Mouse (Mus musculus) right cerebral cortex, postnatal 36 days (tissue): Measurements from ENCODE around the gene Mogs.

ENCODE experiments used
- DNase-seq, 2 experiments: peaks; one replicate each; pipeline ENCODE4 v3.0.0; 2022; ENCODE audit warnings: low spot score in 2 of 2, mixed read lengths in 1 of 2

Gene Mogs

DNA sequence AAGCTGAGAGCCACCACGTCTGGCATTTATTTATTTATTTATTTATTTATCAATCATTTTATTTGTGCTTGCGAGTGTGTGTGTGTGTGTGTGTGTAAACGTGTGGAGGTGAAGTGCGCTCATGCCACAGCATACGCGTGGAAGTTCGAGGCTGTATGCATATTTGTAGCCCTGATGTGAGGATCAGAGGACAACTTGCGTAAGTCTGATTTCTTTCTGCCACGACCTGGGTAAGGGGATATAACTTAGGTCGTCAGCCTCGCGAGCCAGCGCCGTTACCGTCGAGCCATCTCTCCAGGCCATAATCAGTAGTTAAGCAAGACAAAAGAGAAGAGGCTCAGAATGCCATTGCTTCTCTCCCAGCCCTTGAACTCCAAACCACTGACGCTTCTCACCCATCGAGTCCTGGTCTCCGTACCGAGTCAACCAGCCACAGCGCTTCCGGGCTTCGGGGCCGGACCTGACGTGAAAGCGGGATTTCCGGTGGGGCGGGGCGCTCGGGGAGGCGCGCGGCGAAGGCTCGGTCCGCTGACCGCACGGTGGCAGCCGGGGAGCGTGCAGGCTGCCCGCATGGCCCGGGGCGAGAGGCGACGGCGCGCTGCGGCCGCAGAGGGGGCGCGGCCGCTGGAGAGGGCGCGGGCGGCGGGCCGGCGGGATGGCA lies at the start of gene Mogs:
TSS of gene Mogs (plus strand) at position 486 of the 661 bp plus-strand sequence.
- peak; percentile 86 to 90 for DNase-seq

- no peak for DNase-seq
Observed at GRCm38 (mm10) chr6:83065995-83066394, 49.3 kb upstream of the Mogs start.

GRCm38 (mm10) chr6:83066441-83066840 lies 48.9 kb upstream of the Mogs start:
- no peak for DNase-seq

DNA sequence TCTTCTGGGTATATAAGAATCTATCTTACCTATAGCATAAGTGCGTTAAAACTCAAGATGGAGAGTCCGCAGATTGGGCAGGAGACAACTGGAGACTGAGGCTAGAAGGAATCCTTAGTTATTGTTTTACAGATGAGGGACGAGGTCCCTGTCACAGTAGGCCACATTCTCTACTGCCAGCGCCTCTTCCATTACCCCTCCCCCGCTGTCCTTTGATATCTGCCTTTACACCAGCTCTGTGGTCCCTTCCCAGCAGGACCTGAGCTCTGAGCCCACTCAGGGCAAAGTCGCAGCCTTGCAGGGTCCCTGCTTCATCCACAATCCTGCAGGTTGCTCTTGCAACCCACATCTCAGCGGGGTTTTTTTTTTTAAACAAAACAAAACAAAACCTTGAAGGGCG lies 47.1 kb upstream of the Mogs start:
- no peak for DNase-seq

DNA sequence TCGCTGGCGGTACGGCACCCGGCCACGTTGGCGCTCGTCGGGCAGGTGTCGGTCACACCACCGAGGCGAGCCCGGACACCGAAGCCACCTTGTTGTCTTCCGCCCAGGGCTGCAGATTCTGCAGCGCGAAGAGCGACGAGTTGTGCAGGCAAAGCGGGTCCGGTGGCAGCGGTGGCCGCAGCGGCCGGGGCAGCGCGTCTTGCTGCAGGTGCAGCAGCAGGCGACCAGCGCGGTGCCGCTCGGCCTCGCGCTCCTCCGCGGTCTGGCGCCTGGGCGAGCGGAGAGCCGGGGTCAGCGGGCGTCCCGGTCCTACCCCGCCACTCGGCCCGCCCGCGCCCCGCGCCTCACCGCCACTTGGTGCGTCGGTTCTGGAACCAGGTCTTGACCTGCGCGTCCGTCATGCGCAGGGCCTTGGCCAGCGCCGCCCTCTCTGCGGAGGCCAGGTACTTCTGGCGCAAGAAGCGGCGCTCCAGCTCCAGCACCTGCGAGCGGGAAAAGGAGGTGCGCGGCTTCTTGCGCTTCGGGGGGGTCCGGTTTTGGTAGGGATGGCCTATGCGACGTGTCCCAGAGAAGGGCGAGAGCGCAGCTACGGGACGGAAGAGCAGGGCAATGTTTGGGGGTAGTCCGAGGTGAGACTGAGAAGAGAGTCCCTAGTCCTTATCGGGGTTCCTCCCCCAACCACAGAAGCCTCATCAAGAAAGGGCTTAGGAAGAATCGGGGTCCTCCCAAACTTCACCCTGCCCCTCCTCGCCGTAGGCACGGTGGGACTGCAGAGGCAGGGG lies 46.4 kb upstream of the Mogs start:
- DNase-seq, result no peak

GRCm38 (mm10) chr6:83069488-83070246 lies 45.6 kb upstream of the Mogs start:
- DNase-seq, result no peak

DNA sequence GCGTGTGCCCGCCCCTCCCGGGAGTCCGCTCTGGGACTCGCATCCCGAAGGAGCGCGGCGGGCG lies 45.2 kb upstream of the Mogs start, which contains the start of gene Tlx2:
TSS of gene Tlx2 (minus strand) at position 47 of the 64 bp plus-strand sequence.
- no peak for DNase-seq

- no peak for DNase-seq
Observed at GRCm38 (mm10) chr6:83070311-83071219, 44.7 kb upstream of the Mogs start.

DNA sequence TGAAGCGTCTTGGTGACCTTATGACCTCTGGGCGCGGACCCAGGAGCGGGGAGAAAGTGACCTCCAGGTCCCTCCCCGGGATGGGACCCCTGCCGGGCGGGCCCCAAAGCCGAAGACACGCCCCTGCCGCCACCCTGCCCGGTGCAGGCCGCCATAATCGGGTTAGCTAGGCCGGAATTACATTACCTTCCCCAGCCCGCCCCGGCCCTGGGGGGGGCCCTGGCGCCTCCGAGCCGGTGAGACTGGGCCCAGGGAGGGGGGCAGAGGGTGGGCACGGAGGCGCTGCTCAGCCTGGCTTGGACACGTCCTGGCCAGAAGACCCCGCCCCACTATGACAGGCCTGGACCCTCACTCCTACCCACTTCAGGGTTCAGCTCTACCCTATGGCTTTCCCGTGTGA lies 44.1 kb upstream of the Mogs start:
- no peak for DNase-seq

DNA sequence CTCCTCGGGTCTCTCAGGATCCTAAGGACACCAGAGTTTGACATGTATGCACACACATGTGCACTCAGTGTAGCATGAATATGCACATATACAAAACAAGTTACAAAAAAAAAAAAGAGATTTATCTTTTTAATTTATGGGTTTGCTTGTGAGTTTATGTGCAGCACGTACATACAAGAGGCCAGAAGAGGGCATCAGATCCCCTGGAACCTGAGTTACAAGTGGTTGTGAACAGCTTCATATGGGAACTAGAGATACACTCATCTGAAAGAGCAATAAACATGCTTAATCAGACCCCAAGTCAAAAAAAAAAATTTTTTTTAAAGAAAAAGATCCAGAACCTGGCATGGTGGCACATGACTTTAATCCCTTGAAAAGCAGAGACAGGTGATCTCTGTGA lies 40.3 kb upstream of the Mogs start:
- DNase-seq, result no peak

DNA sequence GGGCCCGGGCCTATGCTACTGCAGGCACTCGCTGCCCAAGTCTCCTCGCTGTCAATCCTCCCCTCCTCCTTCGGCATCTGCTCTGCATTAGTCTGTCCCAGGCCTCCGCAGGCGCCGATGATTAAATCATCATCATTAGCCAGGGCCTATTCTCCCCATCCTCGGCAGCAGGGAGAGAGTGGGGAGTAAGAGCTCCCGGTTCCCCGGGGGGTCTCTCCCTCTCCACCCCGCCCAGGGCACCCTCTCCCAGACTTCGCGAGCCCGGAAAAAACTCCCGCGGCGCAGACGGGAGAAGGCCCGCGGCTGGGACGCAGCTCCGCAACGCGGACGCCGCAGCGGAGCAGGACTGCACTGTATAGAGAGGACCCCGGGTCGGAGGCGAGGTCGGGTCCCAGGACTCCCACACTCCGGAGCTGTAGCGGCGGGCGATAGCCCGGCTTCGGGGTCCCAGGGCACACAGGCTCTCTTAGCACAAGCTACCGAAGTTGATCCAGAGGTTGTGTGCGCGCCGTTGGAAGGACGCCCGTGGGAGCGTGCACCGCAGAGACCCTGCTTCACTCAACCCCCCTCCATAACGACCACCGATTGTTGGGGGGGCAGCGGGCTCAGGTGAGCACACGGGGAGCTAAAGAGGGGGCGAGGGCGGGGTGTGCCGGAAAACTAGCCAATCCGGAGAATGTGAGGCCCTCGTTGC lies 37.5 kb upstream of the Mogs start, which contains the start of gene Pcgf1:
TSS of gene Pcgf1 (plus strand) at position 240 of the 694 bp plus-strand sequence.
- peak in 1 of 2 experiments; percentile 16 for DNase-seq

DNA sequence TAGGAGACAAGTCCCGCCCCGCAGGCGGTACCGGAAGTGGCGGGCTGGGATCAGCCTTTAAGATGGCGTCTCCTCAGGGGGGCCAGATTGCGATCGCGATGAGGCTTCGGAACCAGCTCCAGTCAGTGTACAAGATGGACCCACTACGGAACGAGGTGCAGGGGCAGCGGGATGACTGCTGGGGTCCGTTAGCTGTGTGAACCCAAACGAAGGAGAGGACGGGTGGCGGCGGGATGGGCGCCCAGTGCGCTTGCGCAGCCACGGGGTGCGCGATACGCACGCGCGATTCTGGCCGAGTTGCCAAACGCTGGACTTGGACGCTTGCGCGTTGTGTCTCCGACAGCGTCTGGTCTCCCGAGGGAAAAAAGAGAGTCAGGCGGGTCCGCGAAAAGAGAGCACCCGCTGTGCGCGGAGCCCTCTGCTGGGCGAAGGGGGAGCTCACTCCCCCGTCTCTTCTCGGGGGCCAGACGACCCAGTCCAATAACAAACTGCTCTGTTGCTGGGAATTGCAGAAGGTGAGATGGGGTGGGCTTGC lies 36.9 kb upstream of the Mogs start:
- peak; percentile 97 to 98 for DNase-seq

DNA sequence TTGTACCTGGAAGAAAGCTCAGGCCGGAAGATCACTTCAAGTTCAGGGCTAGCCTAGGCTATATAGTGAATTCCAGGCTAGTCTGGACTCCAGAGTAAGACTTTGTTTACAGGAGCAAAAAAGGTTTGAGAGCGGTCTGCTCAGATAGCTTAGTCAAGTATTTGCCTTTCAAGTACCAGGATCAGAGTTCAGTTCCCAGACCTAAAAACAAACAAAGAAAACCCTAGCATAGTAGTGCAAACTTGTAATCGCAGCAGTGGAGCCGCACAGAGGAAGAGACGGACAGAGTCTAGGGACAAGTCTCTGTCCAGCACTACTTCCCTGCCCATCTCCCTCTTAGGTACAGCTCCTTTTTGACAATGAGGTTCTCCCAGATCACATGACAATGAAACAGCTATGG lies 35.1 kb upstream of the Mogs start:
- no peak for DNase-seq

GRCm38 (mm10) chr6:83083497-83083896 lies 31.8 kb upstream of the Mogs start:
- no peak for DNase-seq

GRCm38 (mm10) chr6:83084477-83084876 lies 30.8 kb upstream of the Mogs start:
- no peak for DNase-seq

GRCm38 (mm10) chr6:83086121-83087035 lies 28.9 kb upstream of the Mogs start, which contains the start of gene Lbx2:
Lbx2 (plus strand) TSS chr6:83086367.
- no peak for DNase-seq

DNA sequence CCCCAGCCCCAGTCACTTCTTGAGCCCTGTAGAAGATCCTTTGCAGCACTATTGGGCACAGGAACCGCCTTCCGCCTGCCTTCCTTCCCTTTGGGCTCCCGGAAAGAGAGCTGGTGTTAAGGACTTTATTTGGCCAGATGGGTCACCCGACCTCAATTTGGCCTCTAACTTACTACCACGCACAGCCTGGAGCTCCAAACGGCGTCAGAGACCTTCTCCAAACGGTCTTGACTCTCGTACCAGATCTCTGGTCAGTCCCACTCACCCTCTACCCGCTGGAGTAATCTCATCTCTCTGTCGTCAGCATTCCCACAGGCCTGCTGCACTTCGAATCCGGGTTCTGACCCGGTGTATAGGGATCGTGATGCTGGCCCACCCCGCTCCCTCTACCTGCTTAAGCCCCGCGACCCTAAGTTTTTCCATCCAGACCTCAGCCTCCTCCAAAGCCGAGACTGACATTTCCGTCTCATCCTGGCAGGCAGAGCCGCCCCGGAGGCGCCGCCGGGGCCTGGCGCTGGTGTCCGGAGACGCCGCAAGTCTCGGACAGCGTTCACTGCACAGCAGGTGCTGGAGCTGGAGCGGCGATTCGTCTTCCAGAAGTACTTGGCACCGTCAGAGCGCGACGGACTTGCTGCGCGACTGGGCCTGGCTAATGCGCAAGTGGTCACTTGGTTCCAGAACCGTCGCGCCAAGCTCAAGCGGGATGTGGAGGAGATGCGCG lies 27.9 kb upstream of the Mogs start:
- DNase-seq, result no peak

- DNase-seq, result no peak
Observed at GRCm38 (mm10) chr6:83087926-83088260, 27.4 kb upstream of the Mogs start.

DNA sequence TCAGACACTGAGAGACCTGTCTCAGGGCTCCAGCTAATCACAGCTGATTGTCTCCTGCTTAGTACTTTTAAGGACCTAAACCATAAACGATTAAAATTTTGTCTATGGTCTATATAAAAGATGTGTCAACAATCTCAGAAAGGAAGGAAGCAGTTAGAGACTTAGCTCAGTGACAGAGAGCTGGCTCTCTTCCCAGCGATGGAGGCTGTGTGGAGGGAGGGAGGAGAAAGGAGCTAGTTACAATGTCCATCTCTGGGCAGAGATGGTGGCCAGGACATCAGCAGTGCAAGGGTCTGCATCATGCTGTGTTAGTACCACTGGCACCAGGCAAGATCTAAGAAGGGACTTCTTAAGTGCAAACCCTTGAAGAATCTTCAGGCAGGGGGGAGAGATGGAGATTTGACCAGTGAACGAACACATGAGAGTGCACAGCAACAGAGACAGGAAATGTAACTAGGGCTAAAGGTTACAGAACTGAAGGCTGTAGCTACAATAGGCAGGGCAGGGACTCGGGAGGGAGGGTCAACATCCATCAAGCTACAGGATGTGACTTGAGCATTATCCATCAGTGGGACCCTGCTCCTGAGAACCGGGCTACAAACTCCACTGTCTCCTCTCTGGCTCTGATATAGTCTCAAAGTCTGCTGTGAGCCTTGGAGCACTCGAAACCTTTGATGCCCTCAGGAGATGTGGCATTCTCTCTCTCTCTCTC lies 22.7 kb upstream of the Mogs start:
- DNase-seq, result no peak
